Mouse (Mus musculus) ES-E14 (cell line): ENCODE measurements at regions not wholly inside any gene's neighbourhood (a gene's known extent, or its start where the extent isn't known, plus 50 kb on each side); places are given as distances from the start of the nearest gene placed in this dataset.

Experiments
- CHD2 ChIP-seq: IDR thresholded peaks from 2 replicates; pipeline ENCODE4 v1.6.1; 2014; ENCODE audit warnings: mild to moderate bottlenecking, low read depth, low read length, inconsistent platforms
- HCFC1 ChIP-seq: IDR thresholded peaks from 2 replicates; pipeline ENCODE4 v1.6.1; 2012; ENCODE audit warnings: low read length, inconsistent platforms, borderline replicate concordance; ENCODE audit not compliant: insufficient read depth
- MAFK ChIP-seq: IDR thresholded peaks from 2 replicates; pipeline ENCODE4 v1.6.1; 2014; ENCODE audit warnings: mild to moderate bottlenecking, low read depth, low read length, inconsistent platforms; ENCODE audit not compliant: insufficient read depth
- ZC3H11A ChIP-seq: IDR thresholded peaks from 2 replicates; pipeline ENCODE4 v1.6.1; 2012; ENCODE audit warnings: low read depth, mild to moderate bottlenecking, inconsistent platforms, low read length, borderline replicate concordance

DNA sequence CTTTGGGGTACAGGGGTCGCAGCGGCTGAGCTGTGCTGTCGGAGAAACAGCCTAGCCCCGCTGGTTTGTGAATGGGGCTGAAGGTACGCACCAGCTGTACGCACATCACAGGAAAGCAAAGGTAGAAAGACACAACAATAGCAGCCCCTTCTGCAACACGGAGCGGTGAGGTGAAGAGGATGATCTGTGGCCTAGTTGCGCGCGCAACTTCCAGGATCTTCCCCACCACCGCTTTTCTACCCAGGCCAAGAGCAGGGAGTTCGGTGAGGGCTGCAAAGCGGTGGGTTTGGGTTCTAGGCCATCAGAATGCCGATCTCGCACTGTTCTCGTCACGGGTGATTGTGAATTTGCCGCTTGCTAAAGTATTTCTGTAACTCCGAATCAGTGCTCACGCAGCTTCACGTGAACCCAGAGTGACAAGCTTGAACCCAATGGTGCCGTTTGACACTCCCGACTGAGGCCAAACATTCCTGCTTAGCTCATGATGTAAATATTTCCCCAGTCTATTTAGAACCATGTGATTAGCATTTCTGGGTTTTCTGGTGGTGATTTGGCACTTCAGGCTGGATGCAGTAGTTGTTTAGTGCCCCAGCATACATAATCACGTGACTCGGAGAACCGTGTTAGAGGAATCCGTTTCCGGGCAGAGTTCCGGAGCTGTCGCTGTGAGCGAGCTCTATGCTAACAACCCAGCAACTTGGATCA is 54.7 kb downstream of the Cryaa start:
- TF ChIP-seq ZC3H11A (no peak), HCFC1 (no peak), CHD2 (no peak), MAFK (no peak)
